Mouse (Mus musculus) erythroblast, adult 5-6 weeks (primary cell): ENCODE measurements around the gene Klrb1b. TPM values are rescaled to one million over a fixed set of nuclear protein-coding genes. Genes with fewer than 3 reads are reported as not detected.
A peak's percentile ranks its signal among the peaks of the same experiment; 100 is the strongest.

Experiments used
- ATAC-seq: replicated peaks from 2 replicates; pipeline ENCODE4 v1.8.0; 2016; ENCODE audit warnings: moderate number of reproducible peaks, mild to moderate bottlenecking, moderate TSS enrichment, inconsistent platforms; ENCODE audit not compliant: poor library complexity, low FRiP score, severe bottlenecking
- total RNA-seq, 2 experiments: library from RNA; stranded (forward) in 1 of 2; stranded (reverse) in 1 of 2; fragments of 150-400 nt in 1 of 2; fragments of 200-764, 138-1000 nt in 1 of 2; gene quantifications; 2 replicates each; pipeline versions ENCODE4 v1.2.3 to v1.2.4; 2015 to 2017; ENCODE audit warnings: low replicate concordance in 2 of 2

Gene Klrb1b
- total RNA-seq, 2 experiments from 2014 or later, result 0.94 TPM; not detected in 1

DNA sequence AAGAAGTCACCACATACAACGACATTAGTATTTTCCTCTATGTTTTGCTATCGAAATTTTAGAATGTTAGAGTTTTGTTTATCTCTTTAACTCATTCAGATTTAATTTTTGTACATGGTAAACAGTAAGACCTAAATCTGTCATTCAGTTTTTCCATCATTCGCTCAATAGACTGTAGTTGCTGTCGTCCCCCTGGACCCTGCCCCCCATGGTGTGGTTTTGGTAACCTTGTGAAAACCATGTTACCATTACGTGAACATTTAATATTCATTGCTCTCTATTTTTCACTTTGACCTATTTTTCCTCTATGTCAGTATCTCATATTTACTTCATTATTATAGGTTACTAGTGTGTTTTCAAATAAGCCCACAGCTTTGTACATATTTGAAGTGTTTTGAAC, 61.5 kb downstream of the Klrb1b start:
- no peak for ATAC-seq

DNA sequence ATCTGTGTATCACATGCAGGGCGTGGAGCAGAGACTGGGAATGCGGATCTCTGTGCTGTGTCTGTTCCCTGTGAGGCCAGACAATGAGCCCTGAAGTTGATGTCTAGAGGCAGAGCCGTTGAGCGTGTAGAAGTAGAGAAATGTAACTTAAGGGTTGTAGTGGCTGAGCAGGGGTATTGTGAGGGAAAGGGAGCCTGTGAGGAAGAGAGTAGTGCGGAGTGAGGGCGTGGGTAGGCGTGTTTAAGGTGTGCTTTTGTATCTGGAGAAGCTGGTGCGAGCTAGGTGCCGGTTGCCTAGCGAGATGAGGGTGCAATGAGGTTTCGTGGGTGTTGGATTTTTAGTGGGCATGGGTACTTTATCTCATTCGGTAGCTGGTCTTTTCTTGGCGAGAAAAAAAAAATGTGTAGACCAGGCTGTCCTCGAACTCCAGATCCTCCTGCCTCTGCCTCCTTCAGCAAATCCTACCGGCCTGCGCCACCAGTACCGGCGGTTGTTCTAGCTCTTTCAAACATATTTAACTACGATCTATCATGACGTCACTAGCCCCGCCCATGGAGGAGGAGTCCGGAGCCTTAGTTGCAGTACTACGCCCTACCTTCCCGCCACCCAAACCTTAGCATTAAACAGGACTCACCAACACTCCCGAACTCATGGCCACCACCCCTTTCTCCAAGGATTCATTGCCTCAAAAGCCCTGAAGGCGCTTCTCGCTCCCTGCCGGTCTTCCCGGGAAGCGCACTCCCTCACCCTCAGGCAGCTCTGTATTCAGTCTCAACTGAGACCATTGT, 62.2 kb downstream of the Klrb1b start:
- peak; percentile 80 for ATAC-seq

Other genes with a start within 250 kb of the Klrb1b start
- gene A2ml1, start 244.7 kb downstream of the Klrb1b start, total RNA-seq (2015; ENCODE audit: low replicate concordance), result not detected in 2 replicates
- gene A2ml1, start 244.7 kb downstream of the Klrb1b start, total RNA-seq (2017; ENCODE audit: low replicate concordance), result 0.28 TPM in 1 of 2 replicates, not detected in the other
- not detected in 2 replicates for gene Klrb1a, start 202.8 kb downstream of the Klrb1b start, total RNA-seq (2015; ENCODE audit: low replicate concordance)
- gene Klrb1a, start 202.8 kb downstream of the Klrb1b start, total RNA-seq (2017; ENCODE audit: low replicate concordance), result 2.0 TPM in 1 of 2 replicates, not detected in the other
- gene Clec2h, start 163.9 kb downstream of the Klrb1b start, total RNA-seq (2015; ENCODE audit: low replicate concordance), result not detected in 2 replicates
- gene Clec2h, start 163.9 kb downstream of the Klrb1b start, total RNA-seq (2017; ENCODE audit: low replicate concordance), result 0.42 TPM in 1 of 2 replicates, not detected in the other
- gene Klrb1, start 103.3 kb downstream of the Klrb1b start, total RNA-seq (2015; ENCODE audit: low replicate concordance), result not detected in 2 replicates
- not detected in 2 replicates for gene Klrb1, start 103.3 kb downstream of the Klrb1b start, total RNA-seq (2017; ENCODE audit: low replicate concordance)
- not detected in 2 replicates for gene Klrb1c, start 37.1 kb downstream of the Klrb1b start, total RNA-seq (2015; ENCODE audit: low replicate concordance)
- gene Klrb1c, start 37.1 kb downstream of the Klrb1b start, total RNA-seq (2017; ENCODE audit: low replicate concordance), result 0.68 and 1.8 TPM in 2 replicates
- gene Gm44511, start within 50 bp of the Klrb1b start, total RNA-seq (2015; ENCODE audit: low replicate concordance), result 1.7 and 3.8 TPM in 2 replicates
- not detected in 2 replicates for gene Gm44511, start within 50 bp of the Klrb1b start, total RNA-seq (2017; ENCODE audit: low replicate concordance)
- 2.7 and 5.4 TPM in 2 replicates for gene Clec2i, start 61.3 kb upstream of the Klrb1b start, total RNA-seq (2015; ENCODE audit: low replicate concordance)
- gene Clec2i, start 61.3 kb upstream of the Klrb1b start, total RNA-seq (2017; ENCODE audit: low replicate concordance), result 3.8 and 4.0 TPM in 2 replicates
- gene BC035044, start 64.8 kb upstream of the Klrb1b start, total RNA-seq (2015; ENCODE audit: low replicate concordance), result 11.3 and 24.5 TPM in 2 replicates
- gene BC035044, start 64.8 kb upstream of the Klrb1b start, total RNA-seq (2017; ENCODE audit: low replicate concordance), result 14.5 and 19.4 TPM in 2 replicates
- not detected in 2 replicates for gene Clec2g, start 108.0 kb upstream of the Klrb1b start, total RNA-seq (2015; ENCODE audit: low replicate concordance)
- 0.28 TPM in 1 of 2 replicates, not detected in the other for gene Clec2g, start 108.0 kb upstream of the Klrb1b start, total RNA-seq (2017; ENCODE audit: low replicate concordance)
- 5.2 and 12.3 TPM in 2 replicates for gene Klrb1f, start 219.6 kb upstream of the Klrb1b start, total RNA-seq (2015; ENCODE audit: low replicate concordance)
- gene Klrb1f, start 219.6 kb upstream of the Klrb1b start, total RNA-seq (2017; ENCODE audit: low replicate concordance), result 0.84 and 2.5 TPM in 2 replicates